Mouse (Mus musculus): Measurements from ENCODE around the gene Rpp14. TPM values are rescaled to one million over a fixed set of nuclear protein-coding genes. Genes with fewer than 3 reads are reported as not detected.

Gene Rpp14
- polyA plus RNA-seq (2017; shearing (Covaris generic)), result 10 to 100 TPM; 34.2 to 43.0 TPM

GRCm38 (mm10) chr14:8080165-8080679 is at the start of gene Rpp14:
Rpp14 (plus strand) TSS chr14:8080367.

GRCm38 (mm10) chr14:8097978-8098686 is 18.0 kb downstream of the Rpp14 start, which contains the start of gene Pxk:
Pxk (plus strand) TSS chr14:8098211.

Other genes starting within 250 kb of the Rpp14 start
- not detected for gene Gm45521, start 123.1 kb upstream of the Rpp14 start, polyA plus RNA-seq (2017; shearing (Covaris generic))
- 1 to 10 TPM in 1 of 2 experiments, under 1 TPM in 1; 0.59 to 1.1 TPM for gene Dnase1l3, start 85.8 kb upstream of the Rpp14 start, polyA plus RNA-seq (2017; shearing (Covaris generic))
- 10 to 100 TPM; 26.4 to 37.5 TPM for gene Abhd6, start 77.5 kb upstream of the Rpp14 start, polyA plus RNA-seq (2017; shearing (Covaris generic))
- gene Pxk, start 17.8 kb downstream of the Rpp14 start, polyA plus RNA-seq (2017; shearing (Covaris generic)), result 10 to 100 TPM; 57.4 to 73.8 TPM
- gene Pdhb, start 92.7 kb downstream of the Rpp14 start, polyA plus RNA-seq (2017; shearing (Covaris generic)), result 100 to 1,000 TPM; 148 to 195 TPM
- 10 to 100 TPM; 11.9 to 13.3 TPM for gene Kctd6, start 133.8 kb downstream of the Rpp14 start, polyA plus RNA-seq (2017; shearing (Covaris generic))
- 1 to 10 TPM in 1 of 2 experiments, under 1 TPM in 1; 0.07 to 2.0 TPM for gene Acox2, start 179.0 kb downstream of the Rpp14 start, polyA plus RNA-seq (2017; shearing (Covaris generic))
- under 1 TPM; 0.24 to 0.50 TPM for gene Fam107a, start 237.7 kb downstream of the Rpp14 start, polyA plus RNA-seq (2017; shearing (Covaris generic))